Comparison of ENCODE assay signal across 14 mouse cellular contexts in genomic region chr5:32721316-32721715, GRCm38 (mm10).
"Had no signal": no experiment of that assay in that cellular context is flagged by ENCODE, and none has a peak within 500 bp of the region (broad histone marks: within the 10 kb centered on the region; RNA-seq: fewer than 3 reads in every experiment).

No protein-coding gene starts in this region.

- H3K4me2 ChIP-seq: limb, embryonic 15.5 days; liver, embryonic 12.5 days; lung, embryonic 14.5 days; midbrain, embryonic 11.5 days; neural tube, embryonic 12.5 days had no signal

- H3K4me1 ChIP-seq: neural tube, embryonic 12.5 days had no signal

- H3K36me3 ChIP-seq: limb, embryonic 15.5 days; liver, embryonic 12.5 days; neural tube, embryonic 12.5 days had no signal

- H3K27ac ChIP-seq: kidney, postnatal 0 days; limb, embryonic 15.5 days; liver, embryonic 12.5 days; neural tube, embryonic 12.5 days had no signal

- H3K4me3 ChIP-seq: limb, embryonic 15.5 days; liver, embryonic 12.5 days; neural tube, embryonic 12.5 days had no signal

- H3K27me3 ChIP-seq: limb, embryonic 15.5 days; liver, embryonic 12.5 days; neural tube, embryonic 12.5 days had no signal

- DNase-seq: kidney, adult 8-10 months; kidney, postnatal 36 days; left cerebral cortex, postnatal 4 days; lung, embryonic 14.5 days; lung, postnatal 10 days; lung, postnatal 4 days; thymus, adult 2 months; thymus, postnatal 25 days had no signal

- ATAC-seq: intestine, embryonic 16.5 days; liver, embryonic 12.5 days had no signal

- H3K9ac ChIP-seq: limb, embryonic 15.5 days; liver, embryonic 12.5 days; lung, embryonic 14.5 days; neural tube, embryonic 12.5 days had no signal

- H3K9me3 ChIP-seq: limb, embryonic 15.5 days; liver, embryonic 12.5 days; neural tube, embryonic 12.5 days had no signal
